Mouse (Mus musculus): Measurements from ENCODE around the gene Eif4g1. TPM values are rescaled to one million over a fixed set of nuclear protein-coding genes. Genes with fewer than 3 reads are reported as not detected.

The Eif4g1 gene
- polyA plus RNA-seq, 1 experiment from 2014 or later = 153 TPM

DNA sequence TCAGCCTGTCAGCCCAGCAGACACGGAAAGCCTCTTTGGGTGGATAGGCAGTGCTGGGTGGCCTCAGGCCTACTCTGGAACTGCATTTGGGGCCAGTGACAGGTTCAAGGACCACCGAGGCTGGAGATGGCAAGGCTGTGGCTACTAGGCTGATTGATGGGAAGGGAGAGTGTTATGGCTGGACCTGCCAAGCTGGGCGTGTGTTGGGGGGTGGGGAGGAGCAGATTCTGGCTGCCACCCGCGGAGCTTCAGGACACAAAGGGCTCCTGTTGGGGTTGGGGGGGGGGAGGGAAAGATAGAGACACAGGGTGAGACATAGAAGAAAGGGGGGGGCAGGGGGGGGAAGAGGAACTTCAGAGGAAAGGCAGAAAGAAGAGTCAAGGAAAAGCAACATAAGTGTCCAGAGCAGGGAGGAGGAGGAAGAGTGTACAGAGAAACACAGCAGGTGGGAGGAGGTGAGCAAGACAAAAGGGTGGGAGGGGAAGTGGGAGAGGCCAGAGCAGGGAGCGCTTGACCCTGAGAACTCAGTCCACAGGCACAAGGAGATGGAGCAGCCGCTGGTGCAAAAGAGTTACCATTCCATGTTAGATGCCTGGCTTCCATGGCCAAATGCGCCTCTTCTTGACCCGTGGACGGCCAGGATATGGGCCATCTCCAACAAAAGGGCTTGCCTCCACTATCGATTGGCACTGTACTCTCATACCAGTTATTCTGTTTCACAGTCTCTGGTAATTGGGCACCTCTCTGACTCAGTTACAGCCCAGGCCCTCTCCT, 46.4 kb downstream of the Eif4g1 start:
- Histone ChIP-seq H3K9ac (ENCODE audit: low read depth, low read length) (peak overlapping the region; percentile 81), H3K27me3 (replicated peaks; ENCODE audit: control insufficient read depth, insufficient read depth, low read length) (no peaks in the 10 kb centered on the region), H3K4me1 (ENCODE audit: control insufficient read depth, insufficient read depth, low read length) (peaks cover 19% of the 10 kb centered on the region), H3K4me3 (ENCODE audit: low read depth, low read length) (peak overlapping the region; percentile 71; the same call in 1 of the 2 replicates), H3K4me2 (ENCODE audit: low read depth, low read length) (peak overlapping the region; percentile 92), H3K36me3 (ENCODE audit: control insufficient read depth, insufficient read depth, low read length) (peaks cover 37% of the 10 kb centered on the region), H3K27ac (replicated peaks; ENCODE audit: low read depth, low read length) (no peak overlapping the region), H3K9me3 (ENCODE audit: control insufficient read depth, low read length) (no peaks in the 10 kb centered on the region)
- no peak for DNase-seq (ENCODE audit: low spot score)
- 49% methylated on average over 11 of the region's 11 CpGs for WGBS
- no peak for ATAC-seq (ENCODE audit: low read depth)

DNA sequence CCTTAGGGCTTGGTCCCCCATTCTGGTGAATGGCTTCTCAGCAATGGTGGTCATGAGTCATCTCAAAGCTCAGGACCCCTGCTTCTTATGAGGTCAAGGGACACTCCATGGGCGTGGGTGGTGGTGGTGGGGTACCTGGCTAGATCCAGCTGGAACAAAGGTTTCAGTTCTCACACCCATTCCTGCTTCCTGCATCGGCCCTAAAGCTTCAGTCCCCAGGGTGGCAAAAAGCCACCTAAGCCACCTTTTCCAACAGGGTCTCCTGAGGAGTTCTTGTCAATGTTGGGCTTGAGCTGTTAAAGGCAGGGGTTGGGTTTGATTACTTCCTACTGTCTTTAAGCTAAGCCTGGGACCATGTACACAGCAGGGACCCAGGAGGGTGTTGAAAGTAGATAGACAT, 47.0 kb downstream of the Eif4g1 start:
- Histone ChIP-seq H3K36me3 (ENCODE audit: control insufficient read depth, insufficient read depth, low read length) (peaks cover 38% of the 10 kb centered on the region), H3K4me3 (ENCODE audit: low read depth, low read length) (peak overlapping the region; percentile 71), H3K4me2 (ENCODE audit: low read depth, low read length) (peak overlapping the region; percentile 92), H3K9me3 (ENCODE audit: control insufficient read depth, low read length) (no peaks in the 10 kb centered on the region), H3K27me3 (replicated peaks; ENCODE audit: control insufficient read depth, insufficient read depth, low read length) (no peaks in the 10 kb centered on the region), H3K27ac (replicated peaks; ENCODE audit: low read depth, low read length) (no peak overlapping the region), H3K4me1 (ENCODE audit: control insufficient read depth, insufficient read depth, low read length) (peaks cover 19% of the 10 kb centered on the region), H3K9ac (ENCODE audit: low read depth, low read length) (peak overlapping the region; percentile 81)
- 41% methylated on average over 2 of the region's 2 CpGs for WGBS
- DNase-seq (ENCODE audit: low spot score) (no peak), ATAC-seq (ENCODE audit: low read depth) (no peak)

DNA sequence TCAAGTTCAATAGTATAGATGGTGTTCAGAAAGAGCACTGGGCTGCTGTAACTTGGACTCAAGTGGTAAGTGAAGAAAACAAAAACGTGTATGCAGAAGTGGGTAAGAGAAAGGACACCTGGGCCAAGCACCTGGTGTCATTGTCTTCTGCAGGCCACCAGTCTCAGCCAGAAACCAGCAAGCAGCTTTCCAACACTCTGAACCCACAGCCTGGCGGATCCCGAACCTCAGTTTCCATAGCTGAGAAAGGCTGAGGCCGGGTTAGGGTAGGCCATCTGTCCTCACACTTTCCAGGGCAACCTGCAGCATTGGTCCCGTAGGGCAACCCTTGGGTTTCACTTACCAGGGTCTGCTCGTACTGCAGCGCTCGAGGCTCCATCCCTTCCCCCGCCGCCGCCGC, 47.5 kb downstream of the Eif4g1 start:
- Histone ChIP-seq H3K36me3 (ENCODE audit: control insufficient read depth, insufficient read depth, low read length) (peaks cover 38% of the 10 kb centered on the region), H3K27me3 (replicated peaks; ENCODE audit: control insufficient read depth, insufficient read depth, low read length) (no peaks in the 10 kb centered on the region), H3K4me1 (ENCODE audit: control insufficient read depth, insufficient read depth, low read length) (peaks cover 19% of the 10 kb centered on the region), H3K9me3 (ENCODE audit: control insufficient read depth, low read length) (no peaks in the 10 kb centered on the region), H3K27ac (replicated peaks; ENCODE audit: low read depth, low read length) (peak overlapping the region; percentile 98), H3K9ac (ENCODE audit: low read depth, low read length) (peak overlapping the region; percentile 81), H3K4me2 (ENCODE audit: low read depth, low read length) (peak overlapping the region; percentile 92), H3K4me3 (ENCODE audit: low read depth, low read length) (peak overlapping the region; percentile 71)
- 1% methylated on average over 10 of the region's 12 CpGs for WGBS
- ATAC-seq (ENCODE audit: low read depth) (no peak), DNase-seq (ENCODE audit: low spot score) (no peak)

DNA sequence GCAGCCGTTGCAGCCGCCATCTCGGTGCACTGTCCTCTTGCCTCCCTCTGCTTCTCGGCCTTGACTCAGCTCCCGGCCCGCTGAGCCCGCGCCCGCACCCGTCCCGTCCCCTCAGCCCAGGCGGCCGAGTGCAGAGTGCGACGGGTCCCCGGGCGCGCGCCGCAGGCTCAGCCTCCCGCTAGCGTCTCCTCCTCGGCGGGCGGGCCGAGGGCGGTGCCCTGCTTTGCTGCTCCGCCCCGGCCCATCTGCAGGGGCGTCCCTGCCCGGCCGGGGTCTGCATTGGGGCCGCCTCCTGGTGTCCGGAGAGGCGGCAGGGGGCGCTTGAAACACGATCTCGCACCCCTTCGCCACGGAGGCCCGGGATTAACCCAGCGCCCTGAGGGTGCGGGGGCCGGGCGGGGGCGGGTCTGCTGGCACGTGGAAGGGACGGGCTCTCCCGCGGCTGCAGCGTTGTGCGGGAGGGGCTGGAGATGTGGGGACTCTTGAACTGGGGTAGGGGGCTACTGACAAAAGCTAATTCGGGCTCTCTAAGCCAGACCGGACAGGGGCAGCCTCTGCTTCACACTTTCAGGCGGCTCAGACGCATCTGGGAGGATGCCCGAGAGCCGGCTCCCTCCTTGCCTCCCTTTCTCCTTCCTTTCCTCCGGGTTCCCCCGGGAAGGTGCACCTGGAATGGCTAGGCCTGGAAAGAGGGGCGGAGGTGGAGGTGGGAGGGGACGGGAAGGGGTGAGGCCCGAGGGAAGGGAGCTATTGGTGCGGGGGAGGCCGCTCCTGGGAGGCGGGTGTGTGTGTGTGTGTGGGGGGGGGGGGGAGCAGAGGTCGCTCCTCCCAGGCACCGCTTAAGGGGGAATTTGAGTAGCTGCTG, 48.1 kb downstream of the Eif4g1 start:
- ATAC-seq (ENCODE audit: low read depth) (peak; percentile 90), DNase-seq (ENCODE audit: low spot score) (peak; percentile 95)
- Histone ChIP-seq H3K4me3 (ENCODE audit: low read depth, low read length) (peak overlapping the region; percentile 71), H3K36me3 (ENCODE audit: control insufficient read depth, insufficient read depth, low read length) (peaks cover 35% of the 10 kb centered on the region), H3K4me2 (ENCODE audit: low read depth, low read length) (peak overlapping the region; percentile 92), H3K9me3 (ENCODE audit: control insufficient read depth, low read length) (no peaks in the 10 kb centered on the region), H3K9ac (ENCODE audit: low read depth, low read length) (peak overlapping the region; percentile 81), H3K27me3 (replicated peaks; ENCODE audit: control insufficient read depth, insufficient read depth, low read length) (no peaks in the 10 kb centered on the region), H3K4me1 (ENCODE audit: control insufficient read depth, insufficient read depth, low read length) (peaks cover 19% of the 10 kb centered on the region), H3K27ac (replicated peaks; ENCODE audit: low read depth, low read length) (peak overlapping the region; percentile 98)
- 0% methylated on average over 15 of the region's 68 CpGs for WGBS

DNA sequence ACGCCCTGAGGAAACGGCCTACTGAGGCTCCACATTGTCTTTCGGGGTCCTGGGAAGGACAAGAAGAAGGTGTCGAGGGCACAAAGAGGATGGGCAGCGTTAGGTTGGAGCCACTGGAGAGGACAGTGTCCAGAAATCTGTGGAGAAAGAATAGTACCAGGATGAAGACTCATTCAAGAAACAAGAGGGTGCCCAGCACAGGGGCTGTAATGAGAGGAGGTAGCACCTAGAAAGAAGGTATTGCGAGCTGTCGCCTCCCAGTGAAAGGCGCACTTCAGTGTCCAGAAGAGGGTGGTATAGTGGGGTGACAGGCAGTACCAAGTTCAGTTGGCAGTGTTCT, 48.7 kb downstream of the Eif4g1 start:
- ATAC-seq (ENCODE audit: low read depth) = no peak; the same call in 1 of the 2 replicates

DNA sequence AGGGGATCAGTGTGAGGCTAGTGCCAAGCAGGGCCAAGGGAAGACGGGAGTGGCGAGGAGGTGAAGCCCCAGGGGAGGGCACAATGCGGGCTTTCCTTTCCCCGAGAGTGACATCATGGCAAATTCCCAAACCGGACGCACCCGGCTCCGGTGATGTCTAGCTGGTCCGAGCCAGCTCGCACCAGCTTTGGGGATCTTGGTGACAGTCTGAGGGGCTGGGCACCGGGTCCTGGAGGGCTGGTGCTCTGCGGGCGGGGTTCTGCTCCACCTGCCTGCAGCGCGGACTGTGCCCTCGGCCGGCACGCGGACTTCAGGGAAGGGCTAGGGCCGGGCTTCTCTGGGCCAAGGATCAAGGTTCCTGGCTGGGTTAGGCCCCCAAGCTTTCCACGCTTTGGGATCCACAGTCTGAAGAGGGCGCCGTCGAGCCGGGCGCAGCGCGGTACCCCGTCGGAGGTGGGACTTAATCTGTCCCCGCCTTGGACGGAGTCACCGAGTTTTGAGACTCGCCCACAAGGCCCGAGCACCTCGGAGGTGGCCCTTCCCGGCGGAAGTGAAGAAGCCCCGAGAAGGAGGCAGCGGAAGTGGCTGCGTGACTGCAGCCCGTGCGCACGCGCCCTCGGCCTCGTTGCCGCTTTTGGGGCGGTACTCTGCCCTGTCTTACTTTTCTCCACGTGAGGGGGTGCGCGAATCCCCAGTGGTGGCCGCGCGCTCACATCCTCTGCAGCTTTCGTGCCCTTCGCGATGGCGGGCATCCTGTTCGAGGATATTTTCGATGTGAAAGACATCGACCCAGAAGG, 49.3 kb downstream of the Eif4g1 start, which contains the start of the genes Polr2h and Clcn2:
TSS of gene Polr2h (plus strand) at position 485 of the 797 bp plus-strand sequence.
TSS of gene Clcn2 (minus strand) at position 566 of the 797 bp plus-strand sequence.
- Histone ChIP-seq H3K4me3 (ENCODE audit: low read depth, low read length) (peak within 1 kb of the TSS; percentile 71), H3K27me3 (replicated peaks; ENCODE audit: control insufficient read depth, insufficient read depth, low read length) (no peaks in the 10 kb centered on the region), H3K4me2 (ENCODE audit: low read depth, low read length) (peak within 1 kb of the TSS; percentile 92), H3K36me3 (ENCODE audit: control insufficient read depth, insufficient read depth, low read length) (peaks cover 34% of the 10 kb centered on the region), H3K9me3 (ENCODE audit: control insufficient read depth, low read length) (no peaks in the 10 kb centered on the region), H3K27ac (replicated peaks; ENCODE audit: low read depth, low read length) (peak within 1 kb of the TSS; percentile 98), H3K9ac (ENCODE audit: low read depth, low read length) (peak within 1 kb of the TSS; percentile 81), H3K4me1 (ENCODE audit: control insufficient read depth, insufficient read depth, low read length) (peaks cover 19% of the 10 kb centered on the region)
- ATAC-seq (ENCODE audit: low read depth) (peak; percentile 85), DNase-seq (ENCODE audit: low spot score) (peak; percentile 99)
- under 1% methylated on average over 44 of the region's 62 CpGs for WGBS

More for the DNA sequence above, 48.7 kb downstream of the Eif4g1 start:
- Histone ChIP-seq H3K4me3 (ENCODE audit: low read depth, low read length) (peak overlapping the region; percentile 71), H3K4me1 (ENCODE audit: control insufficient read depth, insufficient read depth, low read length) (peaks cover 19% of the 10 kb centered on the region), H3K27me3 (replicated peaks; ENCODE audit: control insufficient read depth, insufficient read depth, low read length) (no peaks in the 10 kb centered on the region), H3K27ac (replicated peaks; ENCODE audit: low read depth, low read length) (peak overlapping the region; percentile 98), H3K9ac (ENCODE audit: low read depth, low read length) (peak overlapping the region; percentile 81), H3K36me3 (ENCODE audit: control insufficient read depth, insufficient read depth, low read length) (peaks cover 35% of the 10 kb centered on the region), H3K4me2 (ENCODE audit: low read depth, low read length) (peak overlapping the region; percentile 92), H3K9me3 (ENCODE audit: control insufficient read depth, low read length) (no peaks in the 10 kb centered on the region)
- 2% methylated on average over 8 of the region's 8 CpGs for WGBS
- DNase-seq (ENCODE audit: low spot score) = no peak

DNA sequence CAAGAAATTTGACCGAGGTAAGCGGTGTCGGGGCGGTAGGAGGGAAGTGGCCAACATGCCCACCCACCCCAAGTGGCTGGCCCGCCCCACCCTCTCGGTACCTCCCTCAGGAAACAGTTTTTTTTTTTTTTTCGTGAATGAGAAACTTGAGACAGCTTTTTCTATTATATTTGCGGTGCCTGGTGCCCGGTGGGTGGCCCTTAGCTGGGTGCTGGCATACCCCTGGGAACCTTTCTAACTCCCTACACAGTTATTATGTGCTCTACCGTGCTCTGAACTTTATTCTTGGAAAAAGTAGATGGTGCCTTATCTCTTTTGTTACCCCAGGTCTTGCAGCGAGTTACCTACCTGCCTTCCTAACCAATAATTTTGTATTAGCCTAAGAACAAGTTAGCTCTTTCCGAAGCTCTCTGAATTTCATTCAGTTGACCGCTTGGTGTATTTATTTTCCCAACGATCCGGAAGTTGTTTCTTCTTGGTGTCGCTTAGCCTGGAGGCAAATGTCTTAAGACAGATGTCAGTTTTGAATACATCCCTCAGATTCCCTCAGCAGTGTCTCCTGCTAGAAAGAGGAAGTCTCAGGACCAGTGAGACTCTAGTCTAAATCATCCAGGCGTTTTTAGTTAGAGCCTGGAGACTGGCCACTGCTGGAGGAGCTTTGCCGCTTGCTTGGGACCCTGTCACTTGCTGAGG, 50.0 kb downstream of the Eif4g1 start:
- H3K9ac ChIP-seq (ENCODE audit: low read depth, low read length) = peak overlapping the region; percentile 81
- peak overlapping the region; percentile 98 for H3K27ac ChIP-seq (replicated peaks; ENCODE audit: low read depth, low read length)
- H3K4me1 ChIP-seq (ENCODE audit: control insufficient read depth, insufficient read depth, low read length) = peaks cover 19% of the 10 kb centered on the region
- DNase-seq (ENCODE audit: low spot score) (no peak), ATAC-seq (ENCODE audit: low read depth) (peak; percentile 17)
- no peaks in the 10 kb centered on the region for H3K9me3 ChIP-seq (ENCODE audit: control insufficient read depth, low read length)
- WGBS = 2% methylated on average over 18 of the region's 18 CpGs
- H3K27me3 ChIP-seq (replicated peaks; ENCODE audit: control insufficient read depth, insufficient read depth, low read length) = no peaks in the 10 kb centered on the region
- H3K4me2 ChIP-seq (ENCODE audit: low read depth, low read length) = peak overlapping the region; percentile 92
- H3K4me3 ChIP-seq (ENCODE audit: low read depth, low read length) = peak overlapping the region; percentile 71
- peaks cover 27% of the 10 kb centered on the region for H3K36me3 ChIP-seq (ENCODE audit: control insufficient read depth, insufficient read depth, low read length)

All from embryonic facial prominence, embryonic 14.5 days (tissue).